Mouse (Mus musculus) heart, embryonic 15.5 days (tissue): ENCODE measurements around the gene Apopt1. TPM values are rescaled to one million over a fixed set of nuclear protein-coding genes. Genes with fewer than 3 reads are reported as not detected.

ENCODE experiments used
- ATAC-seq: fragments of 200-750 bp; cut with Nextera tagmentation; replicated peaks from 2 replicates; pipeline ENCODE4 v1.8.0; 2017; ENCODE audit warnings: low read depth, moderate TSS enrichment; ENCODE audit not compliant: insufficient number of reproducible peaks, insufficient read depth, low FRiP score
- H3K27ac ChIP-seq: fragments of 300-500 bp; sonication (generic); 2 replicates; pipeline ENCODE4 v1.5.1; 2015; ENCODE audit warnings: mild to moderate bottlenecking, inconsistent platforms
- H3K27me3 ChIP-seq: fragments of 300-500 bp; sonication (generic); 2 replicates; pipeline ENCODE4 v1.6.1; 2015; ENCODE audit warnings: inconsistent platforms
- H3K36me3 ChIP-seq: fragments of 300-500 bp; sonication (generic); 2 replicates; pipeline ENCODE4 v1.6.1; 2015; ENCODE audit warnings: mild to moderate bottlenecking, inconsistent platforms
- H3K4me1 ChIP-seq: fragments of 300-500 bp; sonication (generic); replicated peaks from 2 replicates; pipeline ENCODE4 v1.6.1; 2015; ENCODE audit warnings: inconsistent platforms
- H3K4me2 ChIP-seq: fragments of 300-500 bp; sonication (generic); 2 replicates; pipeline ENCODE4 v1.6.1; 2015; ENCODE audit warnings: inconsistent platforms, mild to moderate bottlenecking, moderate library complexity
- H3K4me3 ChIP-seq: fragments of 300-500 bp; sonication (generic); 2 replicates; pipeline ENCODE4 v1.5.1; 2015; ENCODE audit warnings: mild to moderate bottlenecking, inconsistent platforms
- H3K9ac ChIP-seq: fragments of 300-500 bp; sonication (generic); 2 replicates; pipeline ENCODE4 v1.6.1; 2015; ENCODE audit warnings: mild to moderate bottlenecking, inconsistent platforms
- H3K9me3 ChIP-seq: fragments of 300-500 bp; sonication (generic); replicated peaks from 2 replicates; pipeline ENCODE4 v1.6.1; 2016; ENCODE audit warnings: inconsistent platforms
- WGBS: fragments of 180-500 bp; shearing (Covaris S2); methylation state at CpG from one replicate; pipeline ENCODE4 v1.1.7; 2015; ENCODE audit warnings: mixed read lengths; 5-methylcytosine and 5-hydroxymethylcytosine counted together
- polyA plus RNA-seq: library from polyadenylated mRNA; unstranded; fragments of >200 nt; fragmentation: Nextera tagmentation; extraction: Ambion mirVana; gene quantifications from 2 replicates; pipeline ENCODE4 v1.2.1, GENCODE M21; 2015

Apopt1 gene
- polyA plus RNA-seq, 1 experiment from 2014 or later, result 41.5 TPM

DNA sequence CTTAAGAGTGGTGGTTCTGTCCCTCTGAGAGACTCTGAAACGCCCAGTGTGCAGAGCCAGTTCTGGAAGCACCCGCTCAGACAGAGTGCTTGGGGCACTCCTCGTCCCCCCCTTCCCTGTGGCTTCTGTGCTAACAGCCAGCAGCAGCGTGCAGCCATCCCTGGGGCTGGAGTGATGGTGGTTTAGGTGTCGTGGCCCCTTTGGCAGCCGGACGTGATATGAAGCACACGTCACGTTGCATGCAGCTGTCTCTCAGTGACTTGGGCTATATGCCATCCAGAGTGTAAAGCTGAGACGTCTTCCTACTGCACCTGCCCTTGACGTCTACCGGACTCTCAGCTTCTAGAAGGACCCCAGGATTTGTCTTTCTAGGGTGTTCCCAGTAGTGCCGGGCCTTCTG lies 85.4 kb downstream of the Apopt1 start:
- Histone ChIP-seq H3K27ac (no peak overlapping the region), H3K4me2 (no peak overlapping the region), H3K36me3 (peaks cover 79% of the 10 kb centered on the region), H3K27me3 (no peaks in the 10 kb centered on the region), H3K9ac (no peak overlapping the region), H3K4me3 (no peak overlapping the region), H3K4me1 (peaks cover 14% of the 10 kb centered on the region), H3K9me3 (no peaks in the 10 kb centered on the region)
- 88% methylated on average over 13 of the region's 13 CpGs for WGBS
- ATAC-seq, result no peak

DNA sequence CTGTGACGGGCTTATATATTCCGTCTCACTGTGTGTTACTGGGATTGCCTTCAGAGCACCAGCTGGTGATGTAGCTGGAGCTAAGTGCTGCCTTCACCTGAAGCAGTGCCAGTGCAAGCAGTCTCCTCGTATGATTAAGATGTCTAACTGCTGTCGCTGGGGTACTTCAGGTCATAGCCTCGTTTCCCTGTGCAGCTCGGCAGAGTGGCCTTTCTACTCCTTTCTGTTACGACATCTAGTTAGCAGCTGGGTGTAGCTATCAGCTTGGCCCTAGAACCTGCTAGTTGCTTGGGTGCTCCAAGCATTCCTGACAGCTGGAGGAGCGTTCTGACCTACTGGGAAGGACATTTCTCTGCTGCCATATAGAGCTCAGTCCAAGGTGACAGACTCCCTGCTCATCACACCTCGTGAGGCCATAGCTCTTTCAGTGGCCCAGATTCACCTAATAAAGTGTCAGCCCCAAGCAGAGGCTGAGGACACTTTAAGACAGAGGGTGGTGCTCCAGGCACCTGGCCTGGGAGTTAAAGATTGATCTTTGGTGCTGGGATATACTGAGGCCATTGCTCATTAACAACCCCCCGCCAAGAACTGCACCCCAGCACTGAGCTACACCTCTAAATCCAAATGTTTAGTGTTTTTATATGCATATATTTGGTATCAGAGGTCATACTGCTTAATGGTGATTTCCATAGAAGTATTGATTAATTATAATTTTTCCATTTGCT lies 87.6 kb downstream of the Apopt1 start:
- no peaks in the 10 kb centered on the region for H3K27me3 ChIP-seq
- 65% methylated on average over 10 of the region's 10 CpGs for WGBS
- H3K9ac ChIP-seq, result no peak overlapping the region
- ATAC-seq, result no peak; the same call in 1 of the 2 replicates
- H3K27ac ChIP-seq, result peak overlapping the region; percentile 42; the same call in 1 of the 2 replicates
- H3K36me3 ChIP-seq, result peaks cover 73% of the 10 kb centered on the region
- peaks cover 10% of the 10 kb centered on the region for H3K4me1 ChIP-seq
- H3K4me2 ChIP-seq, result no peak overlapping the region
- no peaks in the 10 kb centered on the region for H3K9me3 ChIP-seq
- no peak overlapping the region for H3K4me3 ChIP-seq

DNA sequence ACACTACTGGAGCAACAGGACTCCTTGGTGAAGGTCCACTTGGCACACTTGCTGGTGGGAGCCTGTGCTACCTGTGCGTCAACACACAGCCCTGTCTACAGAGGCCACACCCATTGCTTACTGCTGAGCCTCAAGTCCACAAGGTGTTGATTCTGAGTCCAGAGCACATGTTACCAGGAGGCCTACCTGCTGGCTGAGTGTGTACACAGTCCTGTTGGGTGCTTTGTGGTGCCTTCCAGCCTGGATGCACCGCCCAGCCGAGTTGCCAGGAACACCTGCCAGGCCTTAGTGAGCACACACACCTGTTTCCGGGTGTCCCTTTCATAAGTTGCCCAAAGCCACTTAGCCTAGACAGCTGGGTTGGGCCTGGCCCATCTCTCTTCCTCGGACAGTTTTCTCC lies 90.5 kb downstream of the Apopt1 start:
- Histone ChIP-seq H3K4me1 (peaks cover 10% of the 10 kb centered on the region), H3K4me2 (no peak overlapping the region), H3K9ac (no peak overlapping the region), H3K36me3 (peaks cover 82% of the 10 kb centered on the region), H3K9me3 (no peaks in the 10 kb centered on the region), H3K27me3 (no peaks in the 10 kb centered on the region), H3K4me3 (no peak overlapping the region), H3K27ac (no peak overlapping the region)
- no peak for ATAC-seq
- WGBS, result 83% methylated on average over 5 of the region's 5 CpGs

Other genes with a start within 250 kb of the Apopt1 start
- gene Gm266, start 227.4 kb upstream of the Apopt1 start, polyA plus RNA-seq, result 2.0 and 5.2 TPM in 2 replicates
- 372 and 404 TPM in 2 replicates for gene Eif5, start 175.2 kb upstream of the Apopt1 start, polyA plus RNA-seq
- 25.8 and 30.4 TPM in 2 replicates for gene Mark3, start 138.7 kb upstream of the Apopt1 start, polyA plus RNA-seq
- 315 and 319 TPM in 2 replicates for gene Ckb, start 40.9 kb upstream of the Apopt1 start, polyA plus RNA-seq
- 6.1 and 9.0 TPM in 2 replicates for gene Trmt61a, start 35.2 kb upstream of the Apopt1 start, polyA plus RNA-seq
- gene Bag5, start within 50 bp of the Apopt1 start, polyA plus RNA-seq, result 36.2 and 39.9 TPM in 2 replicates
- 105 and 126 TPM in 2 replicates for gene Klc1, start 45.6 kb downstream of the Apopt1 start, polyA plus RNA-seq
- 3.8 and 7.8 TPM in 2 replicates for gene Xrcc3, start 100.6 kb downstream of the Apopt1 start, polyA plus RNA-seq
- gene Zfyve21, start 100.9 kb downstream of the Apopt1 start, polyA plus RNA-seq, result 86.6 and 99.9 TPM in 2 replicates
- 11.1 and 15.3 TPM in 2 replicates for gene Ppp1r13b, start 194.8 kb downstream of the Apopt1 start, polyA plus RNA-seq